Mouse (Mus musculus) left cerebral cortex, postnatal 10 days (tissue): ENCODE measurements around the gene Stk16. TPM values are rescaled to one million over a fixed set of nuclear protein-coding genes. Genes with fewer than 3 reads are reported as not detected.
A peak's percentile ranks its signal among the peaks of the same experiment; 100 is the strongest.
"Not testable (repeated sequence)": the region's sequence is repeated elsewhere in the genome, so short reads cannot be mapped to it uniquely, and the experiment has no call there.

Source experiments
- DNase-seq, 2 experiments: peaks; one replicate each; pipeline ENCODE4 v3.0.0; 2021 to 2022; ENCODE audit warnings: low spot score in 2 of 2, mixed read lengths in 1 of 2; ENCODE audit errors: extremely low spot score in 1 of 2
- intact Hi-C: fragments of 180-260 bp; cut with DNase I; formaldehyde crosslinking; loops from one replicate; pipeline ENCODE4 v1.15.1; 2025
- total RNA-seq, 2 experiments: library from RNA; stranded (reverse); gene quantifications; 2 replicates each; pipeline ENCODE4 v1.2.3; 2021

The Stk16 gene
- total RNA-seq, 2 experiments from 2014 or later = 94.4 to 95.0 TPM

GRCm38 (mm10) chr1:75230335-75230994 lies 19.8 kb downstream of the Stk16 start:
- intact Hi-C loops = no loop called here
- no peak for DNase-seq

DNA sequence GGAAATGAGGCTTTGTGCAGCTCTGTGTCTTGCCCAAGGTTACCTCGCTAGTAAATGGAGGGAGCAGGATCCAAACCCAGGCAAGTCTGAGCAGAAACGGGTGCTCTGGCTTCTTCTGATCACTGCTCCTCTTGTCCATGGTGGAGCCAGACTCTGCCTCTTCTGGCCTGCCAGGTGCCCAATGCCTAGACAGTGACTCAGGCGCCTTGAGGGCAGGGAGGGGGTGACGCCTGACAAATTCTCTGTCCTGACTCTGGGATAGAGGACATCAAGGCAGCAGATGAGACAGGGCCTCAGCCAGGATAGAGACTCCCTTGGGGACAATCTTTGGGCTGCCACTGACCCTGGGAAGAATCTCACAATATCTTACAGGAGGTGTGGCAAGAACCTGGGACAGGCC lies 20.6 kb downstream of the Stk16 start:
- intact Hi-C loops = no loop called here
- no peak for DNase-seq

- DNase-seq = no peak
- intact Hi-C loops = no loop called here
These were observed 21.1 kb downstream of the Stk16 start, which contains the start of gene A630095N17Rik for GRCm38 (mm10) chr1:75231664-75232152. Gene A630095N17Rik, minus strand, starts transcription at chr1:75232102.

- DNase-seq, intact Hi-C loops: not testable (repeated sequence)
These were observed 21.9 kb downstream of the Stk16 start for GRCm38 (mm10) chr1:75232489-75232888.

DNA sequence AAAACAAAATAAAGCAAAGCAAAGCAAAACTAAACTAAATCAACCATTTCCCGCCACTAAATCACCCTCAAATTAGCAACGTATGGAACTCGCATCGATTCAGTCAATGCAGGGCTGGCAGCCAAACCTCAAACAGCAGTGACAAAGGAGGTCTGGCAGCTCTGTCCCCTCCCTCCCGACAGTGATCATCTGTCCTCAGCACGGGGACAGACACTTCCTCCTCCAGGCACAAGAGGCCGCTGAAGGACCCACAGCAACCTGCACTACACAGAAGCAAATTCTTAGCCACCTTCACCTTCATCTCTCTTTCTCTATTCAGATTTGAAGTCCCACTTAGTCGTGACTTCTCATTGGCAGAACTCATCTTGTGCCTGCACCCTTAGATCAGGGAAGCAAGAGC lies 24.0 kb downstream of the Stk16 start:
- DNase-seq = peak; percentile 63 to 74
- intact Hi-C loops = no loop called here

DNA sequence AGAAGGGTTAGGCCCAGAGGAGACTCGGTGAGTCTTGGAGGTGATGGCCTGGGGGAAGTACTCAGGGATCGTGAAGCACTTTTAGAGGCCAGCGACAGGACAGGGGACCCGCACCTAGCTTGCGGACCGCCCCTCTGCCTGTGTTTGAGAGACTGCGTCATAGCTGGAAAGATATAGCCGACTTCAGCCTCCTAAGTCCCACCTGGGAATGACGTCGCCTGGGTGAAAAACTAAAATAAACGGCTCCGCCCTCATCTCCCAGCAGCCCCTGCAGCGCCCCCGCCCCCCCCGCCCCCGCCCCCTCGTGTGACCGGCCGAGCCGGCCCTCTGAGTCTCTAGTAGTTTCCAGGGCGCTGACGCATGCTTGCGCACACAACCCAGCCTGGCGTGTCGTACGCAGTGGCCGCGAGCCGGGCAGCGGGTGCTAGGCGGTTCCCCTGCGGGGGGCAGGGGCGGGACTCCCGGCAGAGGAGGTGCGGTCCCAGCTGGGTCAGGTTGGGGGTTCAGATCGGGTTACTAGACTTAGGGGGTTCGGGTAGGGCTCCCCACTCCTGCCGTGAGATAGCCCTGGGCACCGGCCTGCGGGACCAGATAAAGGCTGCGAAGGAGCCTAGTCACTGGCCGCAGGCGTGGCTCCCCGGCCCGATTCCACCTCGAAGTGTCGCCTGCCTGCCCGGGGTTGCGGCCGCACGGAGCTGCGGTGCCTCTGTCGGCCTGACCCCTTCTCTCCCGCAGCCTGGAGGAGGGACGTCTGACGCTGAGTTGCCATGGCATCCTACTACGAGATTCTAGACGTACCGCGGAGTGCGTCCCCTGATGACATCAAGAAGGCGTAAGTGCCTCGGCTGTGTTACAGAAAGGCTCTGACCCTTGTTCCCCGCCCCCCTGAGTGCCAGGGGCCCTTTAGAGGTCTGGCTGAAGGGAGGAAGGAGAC lies 25.7 kb downstream of the Stk16 start, which contains the start of gene Dnajb2:
TSS of gene Dnajb2 (plus strand) at position 290 of the 934 bp plus-strand sequence.
- DNase-seq = peak; percentile 77 to 90
- intact Hi-C loops = no loop called here

GRCm38 (mm10) chr1:75239591-75239990 lies 29.0 kb downstream of the Stk16 start:
- no peak for DNase-seq
- intact Hi-C loops = no loop called here

DNA sequence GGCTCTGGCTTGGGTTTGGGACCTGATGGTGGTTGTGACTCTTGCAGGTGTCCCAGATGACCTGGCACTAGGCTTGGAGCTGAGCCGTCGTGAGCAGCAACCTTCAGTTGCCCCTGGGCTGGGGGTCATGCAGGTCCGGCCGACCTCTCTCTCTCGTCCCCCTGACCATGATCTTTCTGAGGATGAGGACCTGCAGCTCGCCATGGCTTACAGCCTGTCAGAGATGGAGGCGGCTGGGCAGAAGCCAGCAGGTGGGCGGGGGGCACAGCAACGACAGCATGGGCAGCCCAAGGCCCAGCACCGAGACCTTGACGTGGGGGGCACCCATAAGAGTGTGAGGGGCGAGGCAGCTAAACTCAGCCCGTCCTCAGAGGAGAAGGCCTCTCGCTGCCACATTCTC lies 32.8 kb downstream of the Stk16 start:
- no peak for DNase-seq
- intact Hi-C loops = no loop called here

DNA sequence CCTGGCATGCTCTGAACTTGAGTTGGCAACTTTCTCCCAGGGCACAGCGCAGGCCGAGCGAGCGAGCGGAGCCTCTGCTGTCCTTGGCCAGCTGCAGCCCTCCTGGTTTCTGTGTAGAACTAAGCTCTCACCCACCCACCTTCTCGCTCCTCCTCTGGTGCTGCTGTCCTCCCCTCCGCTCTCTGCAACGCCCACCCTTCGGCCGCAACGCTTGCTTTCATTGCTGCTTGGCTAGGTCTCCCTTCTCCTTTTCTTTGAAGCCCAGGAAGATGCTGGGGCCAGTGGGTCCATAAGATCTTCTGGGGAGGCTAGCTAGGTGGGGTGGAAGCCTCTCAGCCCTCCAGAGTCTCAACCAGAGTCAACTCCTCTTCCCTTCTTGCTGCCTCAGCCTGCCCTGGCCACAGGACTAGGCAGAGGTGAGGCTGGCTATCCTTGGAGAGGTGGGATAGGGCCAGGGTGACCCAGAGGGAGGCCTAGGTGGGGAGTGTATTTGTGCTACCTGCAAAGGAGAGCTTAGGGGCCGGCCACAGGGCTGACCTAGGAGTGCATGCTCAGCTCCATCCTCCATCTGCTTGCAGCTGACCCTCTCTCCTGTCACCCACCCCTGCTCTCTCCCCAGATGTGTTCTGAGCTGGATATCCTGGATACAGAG lies 33.7 kb downstream of the Stk16 start:
- DNase-seq = no peak
- intact Hi-C loops = no loop called here

DNA sequence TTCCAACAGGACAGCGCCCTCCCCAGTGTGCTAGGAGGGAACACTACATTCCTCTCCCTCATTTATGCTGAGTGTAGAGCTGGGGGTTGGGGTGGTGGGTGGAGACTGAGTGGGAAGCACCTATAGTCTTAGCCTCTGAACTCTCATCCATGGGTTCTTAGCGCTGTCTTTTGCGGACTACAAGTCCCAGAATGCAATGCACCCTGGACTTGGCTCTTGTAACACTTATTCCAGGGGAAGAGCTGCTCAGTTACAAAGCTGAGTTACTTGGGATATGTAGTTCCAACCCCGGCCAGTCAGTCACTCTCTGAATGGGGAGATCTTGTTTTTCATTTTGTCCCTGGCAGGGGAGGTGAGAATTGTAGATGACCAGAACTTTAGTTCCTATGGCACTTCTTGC lies 34.2 kb downstream of the Stk16 start:
- intact Hi-C loops = no loop called here
- peak in 1 of 2 experiments; percentile 66 for DNase-seq

DNA sequence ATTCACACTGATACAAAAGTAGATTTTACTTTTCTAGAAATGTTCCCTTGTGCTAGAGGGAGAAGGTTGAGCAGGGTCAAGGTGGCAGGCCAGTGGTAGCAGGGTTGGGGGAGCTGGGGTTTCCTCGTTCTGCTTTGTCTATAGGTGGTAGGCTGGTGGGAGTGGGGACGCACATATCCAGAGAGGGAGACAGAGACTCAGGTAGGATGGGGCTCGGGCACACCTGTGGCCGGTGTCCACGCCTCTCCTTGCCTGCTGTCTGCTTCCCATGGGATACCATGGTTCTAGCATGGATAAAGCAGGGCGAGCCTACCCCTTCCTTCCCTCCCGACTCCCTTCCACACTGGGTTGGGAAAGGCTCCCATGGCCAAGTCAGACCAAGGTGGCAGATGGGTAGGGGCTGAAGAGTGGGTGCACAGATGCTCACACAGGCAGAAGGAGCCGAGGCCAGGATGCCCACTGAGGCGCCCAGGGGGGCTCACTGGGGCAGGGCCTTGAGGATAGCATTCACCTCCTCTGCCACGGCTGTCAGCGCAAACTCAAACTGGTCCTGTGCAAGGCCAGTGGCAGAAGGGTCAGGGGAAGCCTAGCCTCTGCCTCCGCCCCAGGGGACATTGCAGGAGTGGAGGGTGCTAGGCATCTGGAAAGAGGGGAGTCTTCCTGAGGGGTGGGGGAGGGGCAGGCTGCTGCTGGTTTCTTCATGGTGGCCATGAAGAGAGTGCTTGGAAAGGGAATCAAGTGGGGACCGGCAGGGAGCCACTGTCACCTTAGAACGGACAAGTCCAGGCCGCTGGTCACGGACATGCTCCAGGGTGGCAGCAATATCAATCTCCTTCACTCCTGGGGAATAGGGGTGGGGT lies 36.7 kb downstream of the Stk16 start:
- intact Hi-C loops = no loop called here
- no peak for DNase-seq

DNA sequence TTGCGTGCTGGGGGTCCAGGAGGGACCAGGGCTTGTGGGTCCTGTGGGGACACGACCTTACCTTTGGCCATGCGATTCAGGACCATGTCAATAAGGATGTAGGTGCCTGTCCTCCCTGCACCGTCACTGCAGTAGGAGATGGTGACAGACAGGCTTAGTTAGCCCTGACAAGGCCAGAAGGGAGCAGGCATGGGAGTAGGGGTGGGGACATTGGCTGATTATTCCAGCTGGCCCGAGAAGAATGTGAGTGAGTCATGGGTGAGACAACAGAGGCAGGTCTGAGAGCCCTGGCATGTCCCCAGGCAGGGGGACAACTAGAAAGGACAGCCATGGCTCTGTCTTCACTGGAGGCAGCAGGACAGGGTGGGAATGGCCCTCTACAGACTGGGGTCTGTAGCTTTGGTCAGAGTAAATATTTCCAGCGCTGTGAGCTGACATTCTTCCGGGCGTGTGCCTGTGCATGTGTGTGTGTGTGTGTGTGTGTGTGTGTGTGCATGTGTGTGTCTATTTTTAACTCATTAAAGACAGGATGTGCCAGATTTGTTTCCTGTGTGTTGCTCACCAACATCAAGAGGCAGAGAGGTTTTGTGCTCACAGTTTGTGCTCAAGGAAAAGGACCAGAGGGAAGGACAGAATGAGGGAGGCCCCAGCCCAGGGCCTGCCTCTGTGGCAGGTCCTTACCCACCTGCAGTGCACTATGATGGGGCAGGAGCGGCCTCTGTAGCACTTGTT lies 37.6 kb downstream of the Stk16 start:
- peak in 1 of 2 experiments; percentile 55 for DNase-seq
- intact Hi-C loops = no loop called here

- intact Hi-C loops = loop anchor here (5.0 kb wide), 1 partner anchor 42 kb away; no protein-coding TSS in a partner anchor
- DNase-seq = no peak
These were observed 39.9 kb downstream of the Stk16 start for GRCm38 (mm10) chr1:75250498-75250897.

GRCm38 (mm10) chr1:75251112-75251970 lies 40.7 kb downstream of the Stk16 start:
- DNase-seq = peak in 1 of 2 experiments; percentile 76
- intact Hi-C loops = loop anchor here (5.0 kb wide), 1 partner anchor 41 kb away; no protein-coding TSS in a partner anchor

- no peak for DNase-seq
- intact Hi-C loops = loop anchor here (5.0 kb wide), 1 partner anchor 40 kb away; no protein-coding TSS in a partner anchor
These were observed 41.7 kb downstream of the Stk16 start for GRCm38 (mm10) chr1:75252308-75252707.

DNA sequence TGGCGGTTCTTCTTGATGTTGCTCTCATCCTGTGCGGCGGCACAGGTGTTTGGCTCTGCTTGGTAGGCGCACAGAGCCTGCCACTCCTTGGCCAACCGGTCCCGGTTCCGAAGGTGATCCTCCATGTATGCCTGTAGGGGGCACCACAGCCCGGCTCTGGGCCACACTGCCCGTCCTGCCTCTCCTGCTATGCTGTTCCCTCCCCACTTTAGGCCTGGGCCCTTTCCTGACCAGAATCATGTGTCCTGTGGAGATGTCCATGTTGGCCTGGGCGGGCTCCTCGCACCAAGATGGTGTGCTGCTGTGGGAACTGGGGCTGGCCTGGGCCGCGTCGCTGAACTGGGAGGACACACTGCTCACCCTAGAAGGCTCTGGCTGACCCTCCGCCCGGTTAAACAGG lies 42.4 kb downstream of the Stk16 start:
- DNase-seq = no peak
- intact Hi-C loops = loop anchor here (5.0 kb wide), 1 partner anchor 39 kb away; no protein-coding TSS in a partner anchor
